Mouse (Mus musculus) lung, postnatal 10 days (tissue): ENCODE data around the gene Fzr1.

ENCODE experiments used
- DNase-seq: peaks from one replicate; pipeline ENCODE4 v3.0.0; 2021

Gene Fzr1

GRCm38 (mm10) chr10:81378553-81379182, 352 bp upstream of the Fzr1 start:
- DNase-seq: peak; percentile 100

- no peak for DNase-seq
These were observed 1.0 kb downstream of the Fzr1 start for GRCm38 (mm10) chr10:81377362-81377664.

- no peak for DNase-seq
These were observed 1.6 kb downstream of the Fzr1 start for GRCm38 (mm10) chr10:81376561-81377361.

- no peak for DNase-seq
These were observed 3.0 kb downstream of the Fzr1 start for GRCm38 (mm10) chr10:81375322-81375721.

DNA sequence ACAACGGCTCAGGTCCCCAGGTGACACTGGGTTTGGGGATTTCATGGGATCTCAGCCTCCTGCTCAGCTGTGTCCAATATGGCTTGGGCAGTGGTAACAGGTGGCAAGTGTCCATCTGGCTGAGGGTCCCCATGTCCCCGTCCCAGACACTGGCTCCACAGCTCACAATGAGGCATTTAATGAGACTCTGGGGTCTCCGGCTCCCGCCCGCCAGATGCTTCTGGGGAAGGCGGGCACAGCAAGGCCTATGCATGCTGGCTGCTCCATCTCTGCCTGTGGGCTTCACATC, 11.2 kb downstream of the Fzr1 start:
- DNase-seq: no peak

DNA sequence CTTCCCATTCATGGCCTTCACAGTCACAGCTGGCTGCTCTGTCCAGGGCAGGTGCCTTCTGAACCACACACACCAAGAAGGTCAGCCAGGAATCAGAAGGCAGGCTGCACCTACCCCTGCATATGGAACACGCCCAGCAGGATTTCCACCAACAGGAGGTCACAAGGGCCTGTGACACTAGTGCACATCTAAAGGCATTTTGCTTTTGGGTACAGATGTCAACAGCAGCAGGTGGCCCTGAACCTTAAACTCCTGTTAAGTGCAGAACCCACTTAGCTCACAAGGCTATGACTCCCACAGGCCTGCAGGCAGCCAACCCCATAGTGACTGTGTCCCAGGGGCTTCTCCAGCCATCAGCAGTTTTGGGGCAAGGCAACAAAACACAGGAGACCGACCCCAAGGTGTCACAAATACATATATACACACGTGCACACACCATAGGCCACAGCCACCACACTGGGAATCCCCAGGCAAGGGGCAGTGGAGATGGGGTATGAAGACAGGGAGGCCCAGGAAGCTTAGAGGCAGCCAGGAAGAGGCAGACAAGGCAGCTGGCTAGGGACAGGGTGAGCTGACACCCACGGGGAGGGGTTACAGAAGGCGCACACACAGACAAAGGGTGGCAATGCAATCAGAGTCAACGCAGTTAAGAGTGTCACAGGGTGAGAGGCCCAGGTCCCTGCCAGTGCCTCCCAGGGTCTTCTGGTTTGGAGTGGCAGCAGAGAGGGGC, 11.7 kb downstream of the Fzr1 start:
- no peak for DNase-seq

GRCm38 (mm10) chr10:81365672-81366476, 12.4 kb downstream of the Fzr1 start, which contains the start of gene 4930404N11Rik:
4930404N11Rik (minus strand) TSS chr10:81365816.
- DNase-seq: no peak

GRCm38 (mm10) chr10:81365073-81365472, 13.2 kb downstream of the Fzr1 start:
- no peak for DNase-seq

GRCm38 (mm10) chr10:81364666-81365065, 13.7 kb downstream of the Fzr1 start:
- no peak for DNase-seq

- DNase-seq: no peak
These were observed 14.6 kb downstream of the Fzr1 start for GRCm38 (mm10) chr10:81363436-81364346.

- DNase-seq: no peak
These were observed 15.9 kb downstream of the Fzr1 start for GRCm38 (mm10) chr10:81362336-81362949.

- DNase-seq: no peak
These were observed 17.6 kb downstream of the Fzr1 start for GRCm38 (mm10) chr10:81360721-81361120.

DNA sequence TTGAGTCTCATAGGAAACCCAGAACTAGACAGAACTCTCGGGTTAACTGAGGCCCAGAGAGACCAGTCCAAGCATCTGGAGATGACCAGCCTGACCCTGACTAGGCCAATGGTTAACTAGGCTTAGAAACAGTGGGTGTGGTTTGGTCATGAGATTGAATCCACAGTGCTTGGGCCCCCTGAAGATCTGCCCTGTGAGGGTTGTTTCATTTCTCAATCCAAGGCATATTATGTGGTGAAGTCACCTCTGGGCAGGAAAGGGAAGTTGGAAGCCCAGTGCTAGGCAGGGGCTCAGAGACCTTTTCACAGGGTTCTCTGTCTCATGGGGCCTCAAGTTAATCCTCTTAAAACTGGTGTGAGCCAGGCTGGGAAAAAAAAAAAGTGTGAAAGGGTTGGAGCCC, 19.5 kb downstream of the Fzr1 start:
- DNase-seq: no peak

DNA sequence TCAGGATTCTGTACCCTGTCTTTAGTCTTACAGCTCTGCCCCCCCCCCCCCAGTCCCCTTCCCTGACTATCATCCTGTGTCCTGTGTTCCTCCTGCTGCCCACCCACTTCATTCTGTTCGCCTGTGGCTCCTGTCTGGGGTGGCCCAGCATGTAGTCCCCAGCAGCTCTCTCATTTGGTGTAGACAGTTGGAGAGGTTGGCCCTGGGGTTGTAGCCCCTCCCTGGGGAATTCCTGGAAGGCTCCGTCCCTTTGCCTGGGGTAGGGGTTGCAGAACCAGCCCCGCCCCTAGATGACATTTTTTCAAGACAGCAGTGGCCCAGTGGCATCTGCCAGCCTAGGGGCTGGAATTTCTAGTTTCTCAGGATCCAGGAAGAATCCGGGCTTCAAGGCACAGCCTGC, 20.1 kb downstream of the Fzr1 start:
- peak; percentile 41 for DNase-seq

- peak; percentile 95 for DNase-seq
These were observed 21.1 kb downstream of the Fzr1 start, which contains the start of gene Mfsd12 for GRCm38 (mm10) chr10:81356991-81357844. Mfsd12 (plus strand) TSS chr10:81357491.

- DNase-seq: no peak
These were observed 21.8 kb downstream of the Fzr1 start for GRCm38 (mm10) chr10:81356352-81356990.

- DNase-seq: no peak
These were observed 22.8 kb downstream of the Fzr1 start for GRCm38 (mm10) chr10:81355533-81355932.

GRCm38 (mm10) chr10:81354738-81355477, 23.4 kb downstream of the Fzr1 start:
- no peak for DNase-seq

- peak; percentile 45 for DNase-seq
These were observed 26.5 kb downstream of the Fzr1 start for GRCm38 (mm10) chr10:81351678-81352291.
